Mouse (Mus musculus): ENCODE results near the gene Knop1. TPM values are rescaled to one million over a fixed set of nuclear protein-coding genes. Genes with fewer than 3 reads are reported as not detected.

The Knop1 gene
- polyA plus RNA-seq (2015; fragmentation: Nextera tagmentation; extraction: Ambion mirVana) = 79.2 and 79.4 TPM in 2 replicates

DNA sequence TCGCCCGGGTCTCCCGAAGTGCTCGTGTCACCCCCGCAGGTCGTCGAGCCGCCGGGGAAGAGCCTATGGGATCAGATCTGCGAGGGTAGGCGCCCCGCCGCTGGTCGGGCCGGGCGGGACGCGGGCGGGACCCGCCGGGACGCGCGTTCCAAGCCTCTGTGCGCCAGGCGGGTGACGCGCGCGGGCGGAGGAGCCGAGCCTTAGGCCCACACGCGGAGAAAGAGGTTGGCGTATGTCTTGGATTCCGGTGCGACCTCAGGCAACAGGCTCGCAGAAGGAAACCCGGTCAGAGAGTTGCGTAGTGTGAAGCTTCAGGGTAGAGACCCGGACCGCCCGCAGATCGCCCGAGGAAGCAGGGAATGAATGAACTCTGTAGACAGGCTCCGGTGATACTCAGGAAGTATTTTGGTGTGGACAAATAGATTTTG is at the start of gene Knop1:
Gene Knop1 (minus strand): TSS at position 378 of the 428 bp plus-strand sequence.
- DNase-seq (ENCODE audit: low spot score) = no peak

DNA sequence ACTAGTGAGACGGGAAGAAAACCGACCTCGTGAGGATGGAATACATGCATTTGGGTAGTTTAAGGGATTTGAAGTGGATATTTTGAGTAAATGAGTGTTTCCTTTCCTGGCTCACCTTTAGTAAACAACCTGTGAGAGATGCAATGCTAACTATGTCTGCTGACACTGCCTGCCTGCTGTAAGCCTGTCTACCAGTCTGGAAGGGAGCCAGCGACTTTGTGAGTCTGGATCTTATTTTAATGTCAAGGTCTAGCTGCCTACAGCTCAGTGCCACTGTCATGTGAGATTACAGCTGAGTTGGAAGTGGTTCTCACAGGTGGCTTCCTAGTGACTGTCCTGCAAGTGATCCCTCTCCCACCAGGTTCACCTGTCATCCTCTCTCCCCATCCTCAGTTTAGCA is 48.5 kb upstream of the Knop1 start:
- no peak for DNase-seq (ENCODE audit: low spot score)

DNA sequence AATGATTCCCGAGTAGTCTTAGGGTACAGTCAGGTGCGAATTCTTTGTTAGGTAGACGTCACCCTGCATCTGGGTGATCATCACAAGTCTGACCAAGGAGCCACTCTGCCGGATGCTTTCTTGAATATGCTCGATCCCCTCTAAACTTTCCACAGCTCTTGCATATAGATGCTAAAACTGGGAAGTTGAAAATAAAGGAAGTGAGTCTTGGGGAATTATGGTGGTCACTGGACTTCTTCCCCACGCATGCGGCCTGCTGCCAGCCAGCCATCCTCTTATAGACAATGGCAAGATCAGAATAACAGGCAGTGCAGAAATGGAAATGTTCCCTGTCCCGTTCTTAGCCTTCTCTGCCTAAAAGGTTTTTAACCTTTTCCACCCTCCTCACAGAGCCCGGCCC is 47.8 kb upstream of the Knop1 start:
- DNase-seq (ENCODE audit: low spot score) = no peak

DNA sequence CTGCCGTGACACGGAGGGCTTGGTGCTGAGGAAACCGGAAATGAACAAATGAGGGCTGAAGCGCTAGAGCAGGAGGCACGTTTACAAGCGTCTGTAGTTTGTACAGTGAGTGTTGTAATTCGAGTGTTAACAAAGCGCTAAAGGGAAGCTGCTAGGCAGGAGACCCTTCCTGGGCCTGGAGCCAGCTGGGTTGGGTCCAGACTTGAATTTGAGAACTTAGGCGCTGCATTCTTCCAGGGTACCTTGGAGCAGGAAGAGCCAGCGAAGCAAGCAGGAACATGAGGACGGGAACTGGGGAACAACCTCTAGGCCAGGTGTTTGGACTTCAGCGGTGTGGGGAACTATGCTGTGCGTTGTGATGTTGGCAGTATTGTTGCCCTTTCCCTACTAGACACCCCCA is 46.9 kb upstream of the Knop1 start:
- DNase-seq (ENCODE audit: low spot score) = no peak

DNA sequence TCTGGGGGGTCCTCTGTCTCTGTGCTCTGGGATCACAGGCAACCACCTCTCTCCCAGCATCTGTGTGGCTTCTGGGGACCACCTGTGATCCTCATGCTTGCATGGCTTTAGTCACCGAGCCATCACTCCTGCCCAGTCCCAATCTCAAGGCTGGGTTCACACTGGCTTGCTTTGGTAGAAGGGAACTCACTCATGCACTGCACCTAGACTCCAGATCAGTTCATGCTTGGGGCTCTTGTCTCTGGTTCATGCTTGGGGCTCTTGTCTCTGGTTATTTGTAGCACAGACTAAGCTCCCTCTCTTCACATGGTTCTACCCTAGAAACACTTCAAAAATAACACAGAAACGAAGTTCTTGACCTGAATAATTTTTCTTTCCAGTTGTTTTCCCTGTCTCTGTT is 44.0 kb upstream of the Knop1 start:
- DNase-seq (ENCODE audit: low spot score) = no peak

DNA sequence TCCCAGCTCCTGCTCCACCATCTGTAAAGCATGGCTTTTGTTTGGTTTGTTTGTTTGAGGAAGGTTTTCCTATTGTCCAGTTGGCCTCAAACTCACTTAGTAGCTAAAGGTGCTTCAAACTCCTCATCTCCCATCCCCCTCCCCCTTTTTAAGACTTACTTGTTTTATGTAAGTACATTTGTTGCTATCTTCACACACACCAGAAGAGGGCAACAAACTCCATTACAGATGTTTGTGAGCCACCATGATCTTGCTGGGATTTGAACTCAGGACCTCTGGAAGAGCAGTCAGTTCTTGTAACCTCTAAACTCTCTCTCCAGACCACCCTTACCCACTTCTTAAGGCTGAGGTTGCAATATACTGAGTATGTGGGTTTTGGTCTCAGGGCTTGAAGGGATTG is 42.0 kb upstream of the Knop1 start:
- no peak for DNase-seq (ENCODE audit: low spot score)

DNA sequence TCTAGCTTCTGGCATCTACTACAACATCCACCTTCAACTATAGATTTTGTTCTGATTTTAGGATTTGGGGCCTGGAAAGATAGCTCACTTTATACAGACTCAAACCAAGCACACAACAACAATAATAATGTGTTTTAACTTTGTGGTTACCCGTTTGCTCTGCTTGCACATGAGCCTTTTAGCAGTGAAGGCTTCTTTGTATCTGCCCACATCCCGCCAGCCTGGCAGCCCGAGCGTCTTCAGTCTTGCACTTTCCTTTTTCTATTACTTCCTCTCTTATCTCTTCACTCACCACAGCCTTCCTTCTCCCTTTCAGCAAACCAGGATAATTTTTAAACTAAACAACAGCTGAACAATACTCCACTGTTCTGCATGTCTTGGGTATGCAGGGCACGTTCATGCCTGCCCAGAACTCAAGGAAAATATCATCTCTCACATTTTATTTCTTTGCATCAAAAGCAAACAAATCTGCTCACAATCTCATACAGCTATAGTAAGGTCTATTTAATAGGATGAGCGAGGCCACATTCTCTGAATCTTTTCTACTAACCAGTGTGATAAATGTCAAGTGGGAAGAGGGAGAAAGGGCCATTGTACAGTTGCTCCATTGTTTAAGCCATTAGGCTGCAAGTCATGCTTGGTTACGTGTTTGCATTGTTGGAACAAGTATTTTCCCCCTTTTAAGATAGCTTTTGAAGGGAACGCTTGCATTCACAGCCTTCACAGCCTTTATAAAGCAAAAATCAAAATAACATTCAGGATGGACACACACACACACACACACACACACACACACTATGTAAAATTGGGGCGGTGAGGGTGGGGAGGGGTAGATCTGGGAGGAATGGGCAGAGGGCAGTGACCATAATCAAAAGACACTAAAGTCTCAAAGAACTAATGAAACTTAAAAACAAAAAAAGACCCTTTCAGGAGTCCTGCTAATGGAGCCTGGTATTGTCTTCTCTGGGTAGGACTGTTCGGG is 39.7 kb upstream of the Knop1 start:
- peak; percentile 36 for DNase-seq (ENCODE audit: low spot score)

DNA sequence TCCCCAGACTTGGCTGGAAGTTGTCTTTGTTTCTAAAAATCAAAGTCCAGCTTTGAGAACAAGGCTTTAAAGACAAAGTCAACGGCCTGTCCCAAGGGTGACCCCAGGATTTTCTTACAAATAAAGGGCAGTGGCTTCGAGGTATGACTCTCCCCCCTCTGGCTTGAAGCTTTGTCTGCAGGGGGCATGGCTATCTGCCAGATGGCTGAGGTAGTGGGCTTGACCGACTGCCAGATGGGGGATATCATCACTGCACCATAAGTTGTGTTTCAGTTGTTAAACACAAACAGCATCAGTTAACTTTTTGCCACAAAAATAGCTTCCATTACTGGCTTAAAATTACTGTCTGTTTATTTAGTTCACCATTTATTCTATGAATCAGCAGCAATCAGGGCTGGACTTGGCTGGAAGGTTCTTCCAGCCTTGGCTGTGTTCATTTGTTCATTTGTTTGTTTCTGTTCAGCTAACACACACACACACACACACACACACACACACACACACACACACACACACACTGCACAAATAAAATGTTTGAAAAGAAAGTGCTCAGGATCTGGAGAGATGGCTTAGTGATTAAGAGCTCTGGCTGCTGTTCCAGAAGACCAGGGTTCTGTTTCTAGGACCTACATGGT is 33.1 kb upstream of the Knop1 start:
- no peak for DNase-seq (ENCODE audit: low spot score)

DNA sequence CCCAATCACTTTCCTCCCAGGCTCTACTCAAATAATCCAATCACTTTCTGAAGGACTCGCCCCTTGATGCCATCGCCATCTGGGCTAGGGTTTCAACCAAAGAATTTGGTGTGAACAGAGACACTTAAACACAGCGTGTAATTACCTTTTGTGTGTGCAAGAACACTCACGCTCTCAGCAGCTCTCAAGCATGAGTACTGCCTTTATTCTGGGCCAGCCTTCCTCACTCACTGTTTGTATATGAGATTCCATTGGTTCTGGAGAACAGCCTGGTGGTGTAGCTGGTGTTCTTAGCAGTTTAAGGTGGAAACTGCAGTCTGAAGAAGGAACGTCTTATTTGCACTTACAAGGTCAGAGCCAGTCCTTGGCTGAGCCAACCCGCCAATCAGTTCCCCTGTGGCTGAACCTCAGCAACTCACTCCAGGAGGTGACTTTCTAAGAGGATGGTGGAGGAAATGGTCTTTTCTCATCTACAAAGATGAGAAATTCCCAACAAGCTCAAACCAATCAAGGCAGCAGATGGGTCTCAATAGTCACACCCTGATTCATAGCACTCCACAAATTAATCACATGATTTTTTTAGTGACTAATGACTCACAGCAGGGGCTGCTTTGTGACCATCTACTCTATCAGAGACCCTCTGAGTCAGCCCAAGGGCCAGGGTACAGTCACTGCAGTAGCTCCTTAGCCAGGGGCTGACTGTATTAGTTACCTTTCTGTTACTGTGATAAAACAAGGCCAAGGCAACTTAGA is 31.4 kb upstream of the Knop1 start:
- no peak for DNase-seq (ENCODE audit: low spot score)

DNA sequence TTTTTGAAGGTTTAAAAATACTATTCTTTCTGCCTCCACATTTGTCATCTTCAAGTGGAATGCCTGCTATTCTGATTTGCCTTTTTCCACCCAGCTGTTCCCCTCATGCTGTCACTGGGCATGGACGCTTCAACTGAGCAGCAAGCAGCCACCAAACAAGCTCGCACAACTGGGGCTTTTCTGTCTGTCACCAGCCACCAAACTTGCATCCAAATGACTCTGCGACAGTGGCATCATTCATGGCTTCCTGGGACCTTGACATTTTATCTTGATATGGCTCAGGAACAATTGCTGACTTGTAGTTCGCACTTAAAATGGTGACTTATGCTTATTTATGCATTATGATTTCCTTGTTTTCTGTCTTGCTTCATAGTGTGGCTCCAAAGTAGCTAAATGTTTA is 28.9 kb upstream of the Knop1 start:
- DNase-seq (ENCODE audit: low spot score) = no peak

DNA sequence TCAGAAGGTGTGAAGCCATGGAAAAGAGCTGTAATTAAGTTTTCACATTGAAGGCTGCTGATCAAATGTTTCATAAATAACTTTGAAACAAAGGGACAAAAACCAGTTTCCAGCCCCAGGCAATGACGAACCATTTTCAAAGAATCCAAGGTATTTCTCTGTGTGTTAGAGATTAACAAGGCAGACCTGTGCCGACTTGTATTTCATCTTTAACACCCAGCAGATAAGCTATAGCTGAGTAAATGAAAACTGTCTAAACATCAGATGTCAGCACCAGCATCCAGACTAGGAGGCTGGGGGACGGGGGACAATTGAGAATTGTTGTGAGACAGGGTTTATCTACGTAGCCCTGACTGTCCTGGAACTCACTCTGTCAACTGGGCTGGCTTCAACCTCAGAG is 27.9 kb upstream of the Knop1 start:
- no peak for DNase-seq (ENCODE audit: low spot score)

DNA sequence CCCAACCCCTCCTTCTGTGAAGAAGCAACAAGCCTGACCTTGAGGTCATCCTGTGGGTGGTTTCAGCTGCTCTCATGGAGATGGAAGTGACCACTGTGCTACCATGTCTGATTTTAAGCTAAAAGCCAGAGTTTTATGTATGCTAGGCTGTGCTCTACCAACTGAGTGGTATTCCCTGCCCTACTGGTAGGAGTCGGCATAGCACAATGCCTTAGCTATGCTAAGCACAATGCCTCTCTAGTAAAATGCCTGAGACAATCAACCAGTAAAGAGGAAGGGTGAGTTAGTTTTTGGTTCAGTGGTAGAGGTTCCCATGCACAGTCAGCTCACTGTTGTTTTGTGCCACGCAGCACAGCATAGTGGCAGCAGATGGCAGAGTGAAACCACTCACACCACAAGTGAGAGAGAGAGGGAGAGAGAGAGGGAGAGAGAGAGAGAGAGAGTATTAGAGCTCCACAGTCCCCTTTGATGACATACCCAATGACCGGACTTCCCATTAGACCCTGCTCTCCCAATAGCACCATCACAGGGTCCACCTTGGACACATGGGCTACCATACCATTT is 23.5 kb upstream of the Knop1 start:
- no peak for DNase-seq (ENCODE audit: low spot score)

DNA sequence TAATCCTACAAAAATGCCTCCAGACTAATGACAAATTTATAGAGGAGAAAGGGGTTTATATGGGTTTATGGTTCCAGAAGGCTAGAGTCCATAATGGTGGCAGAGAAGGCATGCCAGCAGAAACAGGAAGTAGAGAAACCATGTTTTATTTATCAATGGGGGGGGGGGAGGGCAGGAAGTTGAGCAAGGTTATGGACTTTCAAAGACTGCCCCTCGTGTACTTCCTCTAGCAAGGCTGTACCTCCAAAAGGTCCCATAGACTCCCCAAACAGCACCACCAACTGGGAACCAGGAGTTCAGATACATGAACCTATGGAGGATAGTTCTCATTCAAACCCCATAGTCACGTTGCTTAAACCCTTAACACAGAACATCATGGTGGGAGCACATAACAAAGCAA is 9.3 kb upstream of the Knop1 start:
- DNase-seq (ENCODE audit: low spot score) = no peak

DNA sequence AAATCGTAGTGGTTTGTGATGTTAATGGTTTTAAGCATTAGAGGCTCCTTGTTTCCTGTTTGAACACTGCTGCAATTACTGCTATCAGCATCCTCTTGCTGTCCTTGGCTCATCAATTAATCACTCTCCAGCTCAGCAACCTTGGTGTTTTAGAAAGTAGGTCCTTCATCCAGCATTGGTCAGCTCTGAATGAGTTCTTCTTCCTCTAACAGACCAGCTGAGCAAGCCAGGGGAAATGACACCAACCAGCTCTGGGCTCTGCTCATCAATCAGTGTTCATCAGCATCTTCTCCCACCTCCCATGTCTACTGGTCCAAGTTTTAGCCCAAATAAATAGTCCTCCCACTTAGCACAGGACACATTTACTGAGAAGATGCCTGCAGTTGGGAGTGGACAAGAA is 2.6 kb upstream of the Knop1 start:
- DNase-seq (ENCODE audit: low spot score) = no peak

DNA sequence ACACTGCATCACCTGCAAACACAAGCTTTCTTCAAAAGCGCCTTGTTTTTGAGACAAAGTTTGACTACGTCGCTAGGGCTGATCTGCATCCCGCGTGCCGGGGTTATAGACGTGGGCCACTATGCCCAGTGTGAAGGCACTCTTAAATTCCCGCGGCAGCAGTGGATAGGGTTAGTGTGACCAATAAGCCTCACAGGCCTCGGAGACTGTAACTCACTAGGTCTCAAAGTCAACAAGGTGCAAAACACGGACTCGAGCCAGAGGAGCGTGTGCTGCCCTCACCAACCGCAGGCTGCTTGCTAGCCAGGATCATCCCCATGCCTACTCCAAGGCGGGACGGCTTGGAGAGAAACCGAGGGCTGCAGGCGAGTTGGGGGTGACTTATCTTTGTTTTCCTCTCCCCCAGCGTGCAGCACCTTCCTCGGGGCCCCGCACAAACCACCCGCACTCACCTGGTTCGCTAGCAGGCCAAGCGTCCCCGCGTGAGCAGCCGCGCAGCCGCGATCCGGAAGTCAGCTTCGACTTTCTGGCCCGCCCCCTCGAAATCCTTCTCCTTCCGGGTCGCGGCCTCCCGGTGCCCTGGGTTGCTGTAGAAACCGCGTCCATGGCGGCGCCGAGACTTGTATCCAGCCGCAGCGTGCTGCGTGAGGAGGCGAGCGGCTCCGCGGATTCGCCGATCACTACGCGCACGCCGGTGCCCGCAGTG is 730 bp downstream of the Knop1 start, which contains the start of gene Iqck:
Gene Iqck (plus strand): TSS at position 582 of the 706 bp plus-strand sequence.
- DNase-seq (ENCODE audit: low spot score) = peak; percentile 90

DNA sequence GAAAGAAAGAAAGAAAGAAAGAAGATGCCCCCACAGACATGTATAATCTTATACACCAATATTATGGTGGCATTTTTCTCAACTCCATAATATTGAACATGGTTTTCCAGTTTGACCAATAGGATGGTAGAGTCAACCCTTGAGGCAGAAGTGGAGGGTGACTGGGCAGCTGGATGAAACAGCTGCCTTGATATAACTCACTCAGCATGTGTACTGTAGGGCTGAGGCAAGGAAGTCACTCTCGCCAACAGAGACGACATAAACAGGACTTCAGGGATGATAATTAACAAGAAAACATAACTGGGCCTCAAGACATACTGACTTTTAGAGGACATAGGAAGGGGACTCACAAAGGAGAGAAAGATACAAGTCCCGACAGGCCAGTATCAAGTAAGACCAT is 1.4 kb downstream of the Knop1 start:
- no peak for DNase-seq (ENCODE audit: low spot score)

DNA sequence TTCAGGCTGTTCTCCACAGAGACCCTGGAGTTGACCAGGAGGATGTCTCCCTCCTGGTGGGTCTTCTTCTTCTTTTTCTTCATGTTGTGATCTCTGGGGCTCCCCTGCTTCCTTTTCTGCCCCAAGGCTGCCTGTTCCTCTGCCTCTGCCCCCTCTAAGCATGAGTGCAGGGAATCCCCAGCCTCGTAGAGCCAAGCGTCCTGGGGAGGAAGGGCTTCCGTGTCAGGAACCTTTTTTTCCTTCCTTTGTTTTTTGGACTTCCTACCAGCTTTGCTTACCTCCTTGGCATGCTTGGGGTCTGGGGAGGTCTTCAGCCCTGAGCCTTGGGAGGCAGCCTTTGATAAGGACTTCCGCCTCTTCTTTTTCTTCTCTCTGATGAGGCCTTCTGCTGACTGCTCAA is 3.4 kb downstream of the Knop1 start:
- no peak for DNase-seq (ENCODE audit: low spot score)

DNA sequence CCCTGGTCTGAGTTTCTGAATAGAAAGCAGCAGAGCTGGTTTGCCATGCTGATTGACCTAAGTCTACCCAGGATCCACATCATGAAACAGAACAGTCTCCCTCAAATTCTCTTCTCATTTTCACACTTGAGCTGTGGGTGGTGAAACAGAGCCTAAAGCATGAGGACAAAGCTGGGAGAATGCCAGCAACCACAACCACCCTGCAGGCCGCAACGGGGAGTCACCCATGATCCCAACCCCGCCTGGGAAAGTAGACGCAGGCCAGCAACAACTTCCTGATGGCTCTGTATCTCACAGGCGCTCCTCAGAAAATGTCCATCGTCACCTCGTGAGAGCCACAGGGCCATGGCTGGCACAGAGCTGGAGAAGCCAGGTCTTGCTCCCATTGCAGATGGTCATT is 4.5 kb downstream of the Knop1 start:
- DNase-seq (ENCODE audit: low spot score) = no peak

DNA sequence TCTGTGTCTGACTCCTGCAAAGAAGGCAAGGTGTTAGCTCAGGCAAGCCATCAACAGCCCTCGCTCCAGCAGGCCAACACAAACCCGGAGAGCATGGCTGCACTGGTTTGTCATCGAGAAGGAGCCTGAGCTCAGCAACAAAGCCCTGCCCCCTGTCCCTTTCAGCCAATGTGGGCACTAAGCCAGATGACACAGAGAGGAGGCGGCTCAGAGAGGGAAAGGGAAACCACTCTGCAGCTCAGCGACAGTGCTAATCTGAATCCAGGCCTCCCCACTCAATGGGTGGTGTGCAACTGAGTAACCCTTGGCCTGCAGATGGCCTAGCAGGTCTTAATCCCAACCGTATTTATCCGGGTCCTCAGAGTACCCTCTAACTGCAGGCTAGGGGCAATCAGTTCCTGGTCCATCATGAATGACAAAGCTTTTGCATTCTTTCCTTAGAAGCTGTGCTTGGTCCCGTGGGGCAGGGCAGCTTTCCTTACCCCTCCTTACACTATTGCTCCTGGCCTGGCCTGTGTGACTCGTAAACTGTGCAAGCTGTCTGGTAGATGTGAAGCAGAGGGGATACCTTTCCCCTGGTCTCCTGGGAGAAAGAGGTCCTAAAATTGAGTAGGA is 5.3 kb downstream of the Knop1 start:
- DNase-seq (ENCODE audit: low spot score) = no peak

DNA sequence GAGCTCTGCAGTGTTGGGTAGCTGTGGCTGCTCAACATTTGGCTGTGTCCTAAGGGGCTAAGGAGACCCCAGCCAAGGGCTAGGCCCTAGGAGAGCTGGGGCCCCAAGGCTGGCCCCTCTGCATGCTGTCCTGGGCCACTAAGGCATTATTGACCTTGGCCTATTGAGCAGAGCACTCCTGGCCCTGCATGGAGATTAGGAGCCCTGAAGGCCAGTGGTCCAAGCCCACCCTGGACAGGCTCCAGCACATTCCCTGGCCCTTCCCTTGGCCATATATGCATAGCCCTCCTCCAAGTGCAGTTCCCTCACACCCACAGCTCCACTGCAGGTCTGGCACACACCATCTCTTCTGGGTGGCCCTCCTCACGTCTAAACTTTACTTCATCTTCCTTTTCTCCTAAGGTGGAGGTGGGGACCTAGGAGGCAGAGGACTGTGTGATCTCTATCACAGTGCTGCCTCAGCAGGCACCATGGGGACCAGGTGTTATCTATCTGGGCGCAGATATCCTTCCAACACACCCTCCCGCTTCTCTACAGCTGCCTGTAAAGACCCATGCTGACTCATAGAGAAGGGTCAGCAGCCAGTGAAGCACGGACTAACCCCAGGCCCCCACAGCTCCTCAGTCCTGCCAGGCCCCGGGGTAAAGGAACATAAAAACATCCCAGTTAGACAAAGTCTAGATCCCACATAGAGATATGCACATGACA is 6.4 kb downstream of the Knop1 start:
- no peak for DNase-seq (ENCODE audit: low spot score)

Data from thymus, postnatal 0 days (tissue).